Mouse (Mus musculus) urinary bladder, postnatal 10 days (tissue): ENCODE data around the gene Foxp4.
A peak's percentile ranks its signal among the peaks of the same experiment; 100 is the strongest.

Source experiments
- DNase-seq: peaks from one replicate; pipeline ENCODE4 v3.0.0; 2022; ENCODE audit warnings: low spot score

Gene Foxp4

GRCm38 (mm10) chr17:47889727-47890126 lies 34.7 kb downstream of the Foxp4 start:
- DNase-seq: no peak

GRCm38 (mm10) chr17:47889267-47889666 lies 35.2 kb downstream of the Foxp4 start:
- no peak for DNase-seq

DNA sequence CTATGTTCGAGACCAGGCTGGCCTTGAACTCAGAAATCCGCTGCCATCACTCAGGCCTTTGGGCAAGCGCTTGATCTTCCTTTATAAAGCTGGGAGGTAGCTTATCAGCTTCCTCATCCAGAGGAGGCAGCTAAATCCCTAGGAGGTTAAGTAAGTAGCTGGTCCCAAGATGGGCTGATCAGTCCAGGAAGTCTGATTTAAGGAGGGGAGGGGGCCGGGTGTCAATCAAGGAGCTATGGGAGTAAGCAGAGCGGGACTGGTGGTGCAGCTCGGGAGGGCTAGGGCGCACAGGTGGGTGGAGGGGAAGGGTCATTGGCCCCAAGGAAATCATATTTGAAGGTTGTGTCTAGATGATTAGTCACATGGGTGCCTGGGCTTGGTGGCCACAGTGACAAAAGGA lies 35.8 kb downstream of the Foxp4 start:
- DNase-seq: no peak

- no peak for DNase-seq
Observed at GRCm38 (mm10) chr17:47888155-47888455, 36.3 kb downstream of the Foxp4 start.

DNA sequence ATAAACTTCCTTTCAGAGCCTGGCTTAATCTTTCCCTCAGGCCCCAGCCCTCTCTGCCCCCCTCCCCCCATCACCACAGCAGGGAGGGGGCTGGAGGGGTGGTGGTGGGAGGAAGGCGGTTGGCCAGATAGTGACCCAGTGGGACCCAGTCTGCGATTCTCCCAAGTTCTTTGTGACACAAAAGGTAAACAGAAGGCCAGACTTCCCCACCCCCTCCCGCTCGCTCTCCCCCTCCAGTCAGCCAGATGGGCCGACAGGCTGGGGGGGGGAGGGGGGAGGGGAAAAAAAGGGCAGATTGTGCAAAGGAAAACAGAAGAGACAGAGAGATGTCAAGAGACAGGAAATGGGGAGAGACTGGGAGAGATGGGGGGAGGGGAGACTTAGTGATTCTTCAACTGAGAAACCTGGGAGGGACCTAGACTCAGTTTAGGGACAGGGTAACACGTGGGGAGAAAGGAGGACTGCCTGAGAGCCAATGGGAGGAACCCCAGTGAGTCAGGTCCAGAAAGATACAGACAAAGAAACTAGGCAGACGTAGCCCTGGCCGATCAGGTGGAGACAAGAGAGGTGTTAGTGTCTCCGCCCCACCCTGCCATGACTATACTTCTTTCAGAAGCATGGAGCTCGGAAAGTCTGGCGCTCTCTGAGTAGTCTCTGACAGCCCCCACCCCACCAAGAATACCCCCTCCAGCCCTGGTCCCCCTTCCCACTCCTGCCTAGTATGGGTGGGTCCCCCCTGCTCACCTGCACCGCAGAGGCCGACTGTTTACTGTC lies 36.9 kb downstream of the Foxp4 start:
- no peak for DNase-seq

DNA sequence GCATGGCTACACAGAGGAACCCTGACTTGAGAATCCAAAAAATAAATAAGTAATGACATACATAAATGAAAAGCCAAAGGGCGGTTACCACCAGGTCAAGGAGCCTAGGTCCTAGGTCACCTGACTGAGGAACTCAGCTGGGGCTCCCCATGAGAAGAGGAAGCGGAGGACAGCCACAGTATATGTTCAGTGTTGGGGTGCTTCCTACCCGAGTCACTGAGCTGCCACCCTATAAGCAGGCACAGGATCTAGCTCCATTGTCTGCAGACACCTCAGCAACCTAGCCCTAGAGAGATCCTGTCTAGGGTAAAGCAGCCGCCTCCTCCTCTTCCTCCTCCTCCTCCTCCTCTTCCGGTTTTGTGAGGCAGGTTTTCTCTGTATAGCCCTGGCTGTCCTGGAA lies 41.3 kb downstream of the Foxp4 start:
- no peak for DNase-seq

GRCm38 (mm10) chr17:47881330-47881729 lies 43.1 kb downstream of the Foxp4 start:
- no peak for DNase-seq

DNA sequence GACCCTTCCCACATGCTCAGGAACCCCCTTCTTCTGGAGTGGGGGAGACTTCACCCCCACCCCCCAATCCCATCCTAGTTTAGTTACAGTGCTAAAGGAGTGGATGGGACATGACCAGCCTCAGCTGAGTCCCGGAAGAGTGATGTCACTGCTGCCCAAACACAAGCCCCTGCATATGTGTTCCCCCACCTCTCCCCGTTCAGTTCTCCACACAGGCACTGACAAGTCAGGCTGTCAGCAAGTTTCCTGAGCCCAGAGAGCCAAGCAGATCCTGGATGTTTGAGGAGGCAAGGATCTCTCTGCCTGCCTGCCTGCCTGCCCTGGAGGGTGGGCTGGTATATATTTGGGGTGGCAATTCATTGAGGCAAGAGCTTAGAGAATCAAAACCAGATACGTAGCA lies 45.2 kb downstream of the Foxp4 start:
- no peak for DNase-seq

GRCm38 (mm10) chr17:47878378-47879089 lies 45.9 kb downstream of the Foxp4 start:
- no peak for DNase-seq

GRCm38 (mm10) chr17:47877715-47878377 lies 46.6 kb downstream of the Foxp4 start:
- DNase-seq: no peak

DNA sequence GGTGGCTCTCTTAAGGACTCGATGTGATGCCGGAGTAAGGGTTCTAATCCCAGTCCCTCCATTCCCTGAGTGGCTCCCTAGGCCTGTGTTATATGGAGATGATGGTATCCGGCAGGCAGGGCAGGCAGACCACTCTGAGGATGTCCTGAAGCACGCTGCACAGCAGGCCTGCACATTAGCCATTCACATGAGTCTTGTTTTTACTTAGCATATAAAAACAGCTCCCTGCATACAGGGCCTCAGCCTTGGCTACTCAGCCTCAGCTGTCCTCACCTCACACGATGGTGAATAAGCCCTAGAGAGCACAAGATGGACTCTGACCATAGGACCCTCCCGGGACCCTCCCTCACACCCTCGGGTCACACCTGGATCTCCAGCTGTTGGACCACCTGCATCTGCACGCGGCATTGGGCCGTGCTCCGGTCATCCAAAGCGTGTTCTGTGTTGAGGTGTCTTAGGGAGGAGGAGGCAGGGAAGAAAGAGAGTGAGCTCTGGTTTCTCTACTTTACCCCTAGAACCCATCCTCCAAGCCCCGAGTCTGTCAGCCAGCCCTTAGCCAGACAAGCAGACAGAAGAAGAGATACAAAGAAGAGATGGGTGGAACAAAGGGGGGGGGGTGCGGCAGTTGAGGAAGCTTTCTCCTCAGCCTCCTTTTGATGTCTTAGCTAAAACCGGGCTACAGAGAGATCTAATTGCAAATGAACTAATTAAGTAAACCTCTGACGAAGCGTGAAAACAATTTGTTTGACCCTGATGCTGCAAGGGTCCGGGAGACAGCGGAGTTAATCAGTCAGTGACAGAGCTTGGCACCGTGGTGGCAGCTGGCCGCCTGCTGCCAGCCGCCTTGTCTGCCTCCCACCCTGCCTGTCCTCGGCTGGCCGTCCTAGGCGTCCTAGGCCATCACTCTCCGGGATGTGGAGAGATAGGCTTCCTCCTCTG lies 47.4 kb downstream of the Foxp4 start:
- no peak for DNase-seq

- peak; percentile 47 for DNase-seq
Observed at GRCm38 (mm10) chr17:47873341-47873791, 51.1 kb downstream of the Foxp4 start.

DNA sequence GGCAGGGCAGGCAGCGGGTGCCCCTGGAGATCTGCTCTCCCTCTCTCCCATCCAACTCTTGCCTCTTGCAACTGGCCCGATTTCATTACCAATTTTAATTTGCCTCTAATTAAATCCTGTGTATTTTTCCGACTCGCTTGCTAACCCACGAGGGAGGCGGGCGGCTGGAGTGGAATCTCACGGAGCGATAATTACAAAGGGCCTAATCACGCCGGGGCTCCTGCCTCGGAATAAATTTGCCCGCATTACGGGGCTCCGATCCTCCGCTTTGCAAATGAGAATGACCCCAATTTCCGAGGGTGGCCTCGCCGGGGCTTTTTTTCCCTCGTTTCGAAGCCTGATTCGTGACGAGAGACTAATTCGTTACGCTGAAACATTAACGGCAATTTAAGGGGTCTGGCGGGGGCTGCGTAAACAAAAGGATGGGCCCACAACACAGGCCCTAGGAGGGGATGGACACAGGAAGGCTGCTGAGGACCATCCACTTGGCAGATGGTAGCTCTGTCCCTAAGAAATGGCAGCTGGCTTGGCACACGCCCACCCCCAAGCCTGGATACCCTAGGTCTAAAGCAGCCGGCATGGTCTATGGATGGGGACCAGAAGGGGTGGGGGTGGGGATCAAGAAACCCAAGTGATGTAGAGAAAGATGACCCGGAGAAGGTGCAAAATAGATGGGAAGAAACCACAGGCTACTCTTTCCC lies 52.0 kb downstream of the Foxp4 start:
- no peak for DNase-seq

DNA sequence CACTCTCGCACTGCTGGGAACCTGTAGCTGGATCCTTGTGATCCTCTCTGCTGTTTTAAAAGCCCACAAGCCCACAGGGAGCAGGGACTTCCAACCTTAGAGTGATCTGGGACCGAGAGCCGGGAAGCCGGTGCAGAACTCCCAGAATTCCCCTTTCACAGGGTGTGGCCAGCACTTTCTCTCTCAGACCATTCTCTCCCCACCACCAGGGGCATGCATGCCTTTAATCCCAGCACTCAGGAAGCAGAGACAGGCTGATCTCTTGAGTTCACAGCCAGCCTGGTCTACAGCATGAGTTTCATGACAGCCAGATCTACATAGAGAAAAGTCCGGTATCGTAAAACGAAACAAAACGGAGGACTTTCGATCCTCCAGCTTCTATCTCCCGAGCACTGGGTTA lies 54.6 kb downstream of the Foxp4 start:
- DNase-seq: no peak

GRCm38 (mm10) chr17:47866037-47866436 lies 58.4 kb downstream of the Foxp4 start:
- DNase-seq: no peak

DNA sequence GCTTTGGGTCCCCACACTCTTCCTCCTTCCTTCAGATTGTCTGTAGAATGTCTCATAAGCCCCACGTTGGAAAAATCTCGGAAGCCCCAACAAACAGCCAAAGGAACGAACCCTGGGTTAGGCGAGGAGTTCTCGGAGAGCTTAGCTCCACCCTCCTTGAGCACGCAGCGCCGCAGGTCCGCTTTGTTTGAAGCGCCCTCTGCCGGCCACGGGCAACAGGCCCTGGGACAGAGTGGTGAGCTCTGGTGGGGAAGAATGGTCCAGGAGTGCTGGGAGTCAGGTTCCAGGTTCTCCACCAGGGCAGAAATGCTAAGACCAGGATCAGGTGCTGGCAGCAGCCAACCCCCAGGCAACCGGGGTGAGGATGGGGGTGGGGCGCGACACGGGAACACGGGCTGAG lies 59.9 kb downstream of the Foxp4 start:
- DNase-seq: peak; percentile 66

DNA sequence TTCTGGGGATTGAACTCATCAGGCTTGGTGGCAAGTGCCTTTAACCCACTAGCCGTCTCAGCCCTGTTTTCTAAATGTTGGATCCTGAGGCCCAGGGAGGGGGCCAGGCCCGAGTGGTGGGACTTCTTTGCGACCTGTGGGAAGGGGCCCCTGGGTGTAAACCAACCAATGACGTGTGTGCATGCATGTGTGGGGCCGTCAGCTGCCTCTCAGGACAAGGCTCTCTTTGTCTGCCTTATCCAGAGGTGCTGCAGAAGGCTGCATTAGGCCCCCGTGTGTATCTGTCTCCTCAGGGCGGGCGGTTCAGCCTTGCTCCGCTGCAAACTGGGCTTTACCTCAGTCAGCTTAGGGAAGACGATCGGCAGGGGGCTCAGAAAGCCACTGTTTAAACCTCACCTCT lies 61.0 kb downstream of the Foxp4 start:
- DNase-seq: no peak

DNA sequence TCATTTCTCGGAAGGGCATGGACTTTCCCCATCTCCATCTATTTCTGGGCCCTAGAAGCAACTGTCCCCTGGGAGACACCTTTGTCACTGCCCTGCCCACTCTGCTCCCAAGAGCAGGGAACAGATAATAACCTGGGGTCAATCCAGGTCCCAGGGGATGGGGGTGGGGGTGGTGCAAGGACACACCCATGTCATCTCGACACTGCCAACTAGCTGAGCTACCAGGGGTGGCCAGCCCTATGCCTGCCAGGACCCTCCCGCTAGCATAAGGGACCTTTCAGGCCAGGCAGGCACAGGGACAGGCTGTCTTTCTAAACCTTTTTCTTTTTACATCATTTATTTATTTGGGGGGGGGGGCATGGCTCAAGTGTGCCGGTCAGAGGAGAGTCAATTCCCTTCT lies 61.4 kb downstream of the Foxp4 start:
- DNase-seq: no peak

DNA sequence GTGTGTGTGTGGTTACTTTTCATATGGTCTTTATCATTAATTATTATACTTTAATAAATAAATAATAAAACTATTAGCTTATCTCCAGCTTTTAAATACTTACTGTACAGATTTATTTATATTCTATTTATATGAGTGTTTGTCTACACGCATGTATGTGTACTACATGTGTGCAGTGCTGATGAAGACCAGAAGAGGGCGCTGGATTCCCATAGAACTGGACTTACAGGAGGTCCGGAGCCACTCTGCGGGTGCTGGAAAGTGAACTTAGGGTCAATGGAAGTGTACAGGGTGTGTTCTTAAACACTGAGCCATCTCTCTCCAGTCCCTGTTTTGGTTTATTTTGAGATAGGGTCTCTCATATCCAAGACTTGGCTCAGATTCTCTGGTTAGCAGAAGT lies 68.9 kb downstream of the Foxp4 start:
- DNase-seq: no peak

DNA sequence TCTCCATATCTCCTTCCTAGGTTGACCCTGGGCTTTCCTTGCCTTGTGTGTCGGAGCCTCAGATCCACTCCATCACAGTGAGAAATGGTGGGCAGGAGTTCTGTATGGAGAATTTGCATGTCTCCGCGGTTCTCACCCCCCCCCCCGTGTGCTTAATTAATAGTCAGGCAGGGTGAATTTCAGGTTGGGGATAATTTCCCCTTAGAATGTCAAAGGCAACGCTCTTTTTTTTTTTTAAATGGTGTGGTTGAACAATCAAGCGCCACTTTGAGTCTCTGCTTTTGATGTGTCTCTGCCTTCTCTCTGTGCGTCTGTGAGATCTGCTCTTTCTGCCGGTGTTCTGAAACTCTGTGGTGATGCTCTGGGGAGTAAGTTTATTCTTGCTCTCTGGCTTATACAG lies 69.5 kb downstream of the Foxp4 start:
- DNase-seq: no peak

DNA sequence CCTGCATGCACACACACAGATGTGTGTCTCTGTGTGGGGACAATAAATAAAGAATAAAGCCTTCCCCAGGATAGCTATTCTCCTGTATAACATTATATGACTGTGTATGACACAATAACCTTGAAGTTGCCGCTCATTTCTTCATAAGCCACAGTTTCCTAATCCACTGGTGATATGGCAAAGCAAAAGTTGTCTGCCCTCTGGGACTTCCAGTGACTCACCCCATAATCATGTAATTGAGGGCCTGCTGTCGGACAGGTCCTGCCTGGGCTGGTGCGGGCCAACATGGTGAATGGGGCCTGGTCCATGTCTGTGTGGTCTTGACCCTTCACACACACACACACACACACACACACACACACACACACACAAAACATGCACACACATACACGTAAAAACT lies 70.7 kb downstream of the Foxp4 start:
- no peak for DNase-seq

DNA sequence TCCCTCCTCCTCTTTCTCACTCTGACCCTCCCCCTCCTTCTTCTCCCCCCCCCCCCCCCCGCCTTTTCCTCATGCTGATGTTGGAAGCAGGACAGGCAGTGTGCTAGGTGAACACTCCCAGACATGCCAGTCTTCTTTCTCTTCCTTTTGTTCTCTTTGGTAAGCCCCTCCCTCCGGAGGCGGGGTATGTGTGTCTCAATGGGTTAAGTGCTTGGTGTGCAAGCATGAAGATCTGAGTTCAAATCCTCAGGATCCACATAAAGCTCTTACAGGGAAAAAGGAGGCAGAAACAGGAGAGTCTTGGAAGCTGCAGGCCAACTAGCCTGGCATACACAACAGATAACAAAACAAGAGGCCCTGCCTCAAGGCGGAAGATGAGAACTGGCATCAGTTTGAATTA lies 71.1 kb downstream of the Foxp4 start:
- DNase-seq: no peak
